Mouse (Mus musculus) liver, postnatal 0 days (tissue): Measurements from ENCODE around the gene Timp3.

Experiments
- CTCF ChIP-seq: sonication (generic); IDR thresholded peaks from 2 replicates; pipeline ENCODE4 v1.5.1; 2016; ENCODE audit warnings: antibody characterized with exemption, low read depth
- EP300 ChIP-seq: IDR thresholded peaks from 2 replicates; pipeline ENCODE4 v1.6.1; 2016; ENCODE audit warnings: antibody characterized with exemption, low read depth, mild to moderate bottlenecking

GRCm38 (mm10) chr10:86275585-86275984 is 24.6 kb upstream of the Timp3 start:
- TF ChIP-seq CTCF (no peak), EP300 (no peak)
